9 mouse cellular contexts compared by ENCODE assay signal in the genomic region with DNA sequence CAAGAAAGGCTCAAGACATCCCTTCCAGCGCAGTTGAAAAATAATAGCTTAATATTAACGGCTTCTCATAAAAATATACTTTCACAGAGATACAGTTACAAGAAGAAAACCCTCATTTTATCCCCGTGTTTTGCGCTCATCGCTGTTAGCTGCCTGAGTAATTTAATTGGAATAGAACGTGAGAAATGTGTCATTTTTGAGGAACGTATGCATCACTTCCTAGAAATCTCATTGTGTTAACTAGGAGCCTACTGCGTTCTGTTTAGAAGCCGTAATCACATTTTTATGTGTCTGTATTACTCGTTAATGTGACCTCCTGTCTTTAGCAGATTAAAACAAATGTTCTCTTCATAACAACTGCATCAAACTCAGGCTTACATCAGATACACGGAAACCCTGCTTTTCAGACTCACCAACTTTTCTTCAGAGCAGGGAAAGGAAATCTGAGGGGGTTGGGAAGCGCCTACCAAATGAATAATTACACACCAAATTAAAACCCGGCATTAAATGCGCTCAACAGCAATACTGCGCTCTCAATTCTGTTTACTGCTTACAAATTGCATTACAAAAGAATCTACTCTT. TPM values are rescaled to one million over a fixed set of nuclear protein-coding genes. Genes with fewer than 3 reads are reported as not detected.
DNase-seq lines count a peak whose midpoint lies in the region; ATAC-seq and TF ChIP-seq lines count a peak whose summit lies in the region.
"Had no signal": no experiment of that assay in that cellular context is flagged by ENCODE, and none has a peak within 500 bp of the region (broad histone marks: within the 10 kb centered on the region; RNA-seq: fewer than 3 reads in every experiment).

No protein-coding gene starts in this region.

- H3K36me3 ChIP-seq in lung, postnatal 0 days (ENCODE audit: insufficient read depth, low read length): no peaks in the 10 kb centered on the region
- no peaks in the 10 kb centered on the region for H3K36me3 ChIP-seq in limb, embryonic 10.5 days
- no peaks in the 10 kb centered on the region for H3K36me3 ChIP-seq in stomach, embryonic 16.5 days (ENCODE audit: control insufficient read depth, insufficient read depth, low read length)

- H3K4me2 ChIP-seq in lung, postnatal 0 days (replicated peaks; ENCODE audit: low read depth, low read length): 0 out of 2 replicates have a peak overlapping the region, but pooled peaks have one; percentile 25
- H3K4me2 ChIP-seq in stomach, embryonic 16.5 days (ENCODE audit: low read depth, low read length): 0 out of 2 replicates have a peak overlapping the region, but pooled peaks have one; percentile 40

- H3K4me3 ChIP-seq in lung, postnatal 0 days (ENCODE audit: low read depth, low read length): no peak overlapping the region
- peak overlapping the region; percentile 52 for H3K4me3 ChIP-seq in limb, embryonic 10.5 days
- peak overlapping the region; percentile 25; the same call in 1 of the 2 replicates for H3K4me3 ChIP-seq in stomach, embryonic 16.5 days (replicated peaks; ENCODE audit: low read length)

- ATAC-seq in lung, postnatal 0 days: no peak
- ATAC-seq in stomach, embryonic 16.5 days (ENCODE audit: insufficient read depth, low FRiP score): no peak

- H3K27ac ChIP-seq in lung, postnatal 0 days (ENCODE audit: low read length): no peak overlapping the region
- no peak overlapping the region for H3K27ac ChIP-seq in limb, embryonic 10.5 days
- no peak overlapping the region for H3K27ac ChIP-seq in stomach, embryonic 16.5 days (ENCODE audit: low read length)

- 9% methylated on average over 15 of the region's 15 CpGs for WGBS in lung, postnatal 0 days
- 2% methylated on average over 15 of the region's 15 CpGs for WGBS in limb, embryonic 10.5 days
- WGBS in stomach, embryonic 16.5 days: 6% methylated on average over 15 of the region's 15 CpGs

- H3K9me3 ChIP-seq in lung, postnatal 0 days (ENCODE audit: low read length): no peaks in the 10 kb centered on the region
- H3K9me3 ChIP-seq in limb, embryonic 10.5 days (replicated peaks): no peaks in the 10 kb centered on the region
- no peaks in the 10 kb centered on the region for H3K9me3 ChIP-seq in stomach, embryonic 16.5 days (replicated peaks; ENCODE audit: control insufficient read depth, low read length)

- no peak overlapping the region for H3K9ac ChIP-seq in lung, postnatal 0 days (replicated peaks; ENCODE audit: low read depth)
- H3K9ac ChIP-seq in stomach, embryonic 16.5 days (ENCODE audit: low read length): no peak overlapping the region

- no peaks in the 10 kb centered on the region; the same call in 1 of the 2 replicates for H3K4me1 ChIP-seq in lung, postnatal 0 days (ENCODE audit: insufficient read depth, low read depth, low read length)
- H3K4me1 ChIP-seq in limb, embryonic 10.5 days: peaks cover 37% of the 10 kb centered on the region
- H3K4me1 ChIP-seq in stomach, embryonic 16.5 days (ENCODE audit: control insufficient read depth, insufficient read depth, low read length): peaks cover 9% of the 10 kb centered on the region

- peaks cover 48% of the 10 kb centered on the region for H3K27me3 ChIP-seq in lung, postnatal 0 days (replicated peaks; ENCODE audit: insufficient read depth, low read length)
- H3K27me3 ChIP-seq in limb, embryonic 10.5 days (ENCODE audit: low read depth, poor library complexity, severe bottlenecking): peaks cover 94% of the 10 kb centered on the region
- peaks cover 72% of the 10 kb centered on the region for H3K27me3 ChIP-seq in stomach, embryonic 16.5 days (ENCODE audit: control insufficient read depth, insufficient read depth, low read length)

- DNase-seq in embryo, embryonic 10.5 days (ENCODE audit: low spot score): peak; percentile 50
- DNase-seq in embryo, embryonic 11 days: no peak
- DNase-seq in lung, postnatal 0 days (ENCODE audit: low spot score): no peak
- no peak for DNase-seq in lung, postnatal 10 days
- no peak for DNase-seq in limb, embryonic 10.5 days (ENCODE audit: low spot score)
- DNase-seq in right cerebral cortex, adult 18-20 months: no peak
- DNase-seq in urinary bladder, postnatal 14 days (ENCODE audit: low spot score): no peak
- DNase-seq: gastrocnemius, postnatal 25 days had no signal

- no peak for TF ChIP-seq EP300 in lung, postnatal 0 days (IDR thresholded peaks at IDR 0.05)

- TF ChIP-seq CTCF in lung, postnatal 0 days (IDR thresholded peaks at IDR 0.05): no peak

RNA-seq across cellular contexts. Expression of a gene that starts 11.5 kb away (rescaled TPM):
- polyA plus RNA-seq in lung, postnatal 0 days (2015; fragmentation: Nextera tagmentation; extraction: Ambion mirVana): 0.13 TPM in 1 of 2 replicates, not detected in the other
- 5.3 and 9.5 TPM in 2 replicates for polyA plus RNA-seq in limb, embryonic 10.5 days (2016; fragmentation: Nextera tagmentation; extraction: Ambion mirVana)
- not detected in 2 replicates for polyA plus RNA-seq in stomach, embryonic 16.5 days (2015; fragmentation: Nextera tagmentation; extraction: Ambion mirVana)
